Mouse (Mus musculus) limb, embryonic 10.5 days (tissue): ENCODE results near the gene Tymp. TPM values are rescaled to one million over a fixed set of nuclear protein-coding genes. Genes with fewer than 3 reads are reported as not detected.

Experiments used
- DNase-seq: peaks from one replicate; pipeline ENCODE4 v3.0.0-alpha.2; 2017; ENCODE audit warnings: low spot score
- H3K27ac ChIP-seq: fragments of 300-500 bp; sonication (generic); 2 replicates; pipeline ENCODE4 v1.5.1; 2016; ENCODE audit warnings: mild to moderate bottlenecking
- H3K27me3 ChIP-seq: fragments of 300-500 bp; sonication (generic); 2 replicates; pipeline ENCODE4 v1.6.1; 2016; ENCODE audit warnings: low read depth, mild to moderate bottlenecking; ENCODE audit not compliant: poor library complexity, severe bottlenecking
- H3K36me3 ChIP-seq: fragments of 300-500 bp; sonication (generic); 2 replicates; pipeline ENCODE4 v1.6.1; 2016; ENCODE audit warnings: mild to moderate bottlenecking, moderate library complexity
- H3K4me1 ChIP-seq: fragments of 300-500 bp; sonication (generic); 2 replicates; pipeline ENCODE4 v1.6.1; 2016
- H3K4me3 ChIP-seq: fragments of 300-500 bp; sonication (generic); 2 replicates; pipeline ENCODE4 v1.5.1; 2016; ENCODE audit warnings: mild to moderate bottlenecking, moderate library complexity
- H3K9me3 ChIP-seq: fragments of 300-500 bp; sonication (generic); replicated peaks from 2 replicates; pipeline ENCODE4 v1.6.1; 2016; ENCODE audit warnings: mild to moderate bottlenecking
- WGBS: fragments of 180-500 bp; shearing (Covaris S2); methylation state at CpG from one replicate; pipeline ENCODE4 v1.1.7; 2016; 5-methylcytosine and 5-hydroxymethylcytosine counted together
- polyA plus RNA-seq: library from polyadenylated mRNA; unstranded; fragments of >200 nt; fragmentation: Nextera tagmentation; extraction: Ambion mirVana; gene quantifications from 2 replicates; pipeline ENCODE4 v1.2.1, GENCODE M21; 2016

The Tymp gene
- polyA plus RNA-seq, 1 experiment from 2014 or later: 1.2 TPM

DNA sequence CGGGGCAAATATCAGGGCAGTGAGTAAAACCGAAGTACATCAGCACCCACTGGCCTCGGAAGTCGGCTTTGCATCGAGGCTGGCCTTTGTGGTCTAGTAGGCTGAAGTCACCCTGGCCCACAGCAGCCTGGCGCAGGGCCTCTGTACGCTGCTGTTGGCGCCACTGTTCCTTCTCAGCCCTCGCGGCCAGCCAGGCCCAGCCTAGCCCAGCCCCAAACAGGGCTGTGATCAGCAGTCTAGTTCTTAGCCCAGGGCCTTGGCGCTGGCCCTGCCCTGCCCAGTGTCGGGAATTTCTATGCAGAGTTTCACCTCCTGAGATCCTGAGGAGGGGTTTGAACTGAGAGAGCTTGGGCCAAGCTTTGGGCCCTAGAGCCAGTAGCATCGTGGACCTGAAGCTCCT lies 4.8 kb downstream of the Tymp start:
- Histone ChIP-seq H3K4me3 (no peak overlapping the region; the same call in 1 of the 2 replicates), H3K27ac (no peak overlapping the region), H3K36me3 (peaks cover 60% of the 10 kb centered on the region), H3K9me3 (no peaks in the 10 kb centered on the region), H3K27me3 (peaks cover 14% of the 10 kb centered on the region), H3K4me1 (peaks cover 34% of the 10 kb centered on the region)
- DNase-seq: no peak
- 93% methylated on average over 13 of the region's 13 CpGs for WGBS

GRCm38 (mm10) chr15:89365141-89365551 lies 11.7 kb downstream of the Tymp start:
- Histone ChIP-seq H3K4me1 (no peaks in the 10 kb centered on the region), H3K36me3 (peaks cover 100% of the 10 kb centered on the region), H3K9me3 (no peaks in the 10 kb centered on the region), H3K27ac (no peak overlapping the region), H3K27me3 (no peaks in the 10 kb centered on the region), H3K4me3 (no peak overlapping the region)
- DNase-seq: no peak
- WGBS: 93% methylated on average over 4 of the region's 4 CpGs

- H3K27ac ChIP-seq: no peak overlapping the region
- no peaks in the 10 kb centered on the region for H3K4me1 ChIP-seq
- no peak overlapping the region for H3K4me3 ChIP-seq
- no peak for DNase-seq
- WGBS: 93% methylated on average over 7 of the region's 7 CpGs
- no peaks in the 10 kb centered on the region for H3K27me3 ChIP-seq
- H3K9me3 ChIP-seq: no peaks in the 10 kb centered on the region
- peaks cover 95% of the 10 kb centered on the region for H3K36me3 ChIP-seq
These were observed 13.8 kb downstream of the Tymp start for GRCm38 (mm10) chr15:89363051-89363450.

DNA sequence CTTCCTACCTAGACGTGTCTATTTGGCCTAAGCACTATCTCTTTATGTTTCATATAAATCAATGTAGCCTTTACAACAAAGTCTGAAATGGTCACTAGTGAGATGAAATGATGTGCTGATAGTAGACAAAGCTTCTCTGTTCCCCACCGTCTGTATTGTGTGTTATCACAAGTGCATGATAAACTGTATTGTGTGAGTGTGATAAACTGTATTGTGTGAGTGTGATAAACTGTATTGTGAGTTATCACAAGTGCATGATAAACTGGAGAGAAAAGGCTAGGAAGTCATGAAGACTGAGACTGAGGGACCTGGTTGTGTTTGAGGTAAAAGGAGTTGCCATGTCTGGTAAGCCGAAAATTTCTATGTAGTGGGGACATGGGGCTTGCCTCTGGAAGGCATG lies 18.1 kb downstream of the Tymp start:
- 93% methylated on average over 3 of the region's 3 CpGs for WGBS
- H3K4me3 ChIP-seq: no peak overlapping the region
- H3K9me3 ChIP-seq: no peaks in the 10 kb centered on the region
- no peak for DNase-seq
- no peak overlapping the region for H3K27ac ChIP-seq
- H3K27me3 ChIP-seq: no peaks in the 10 kb centered on the region
- peaks cover 21% of the 10 kb centered on the region for H3K4me1 ChIP-seq
- peaks cover 64% of the 10 kb centered on the region for H3K36me3 ChIP-seq

GRCm38 (mm10) chr15:89356372-89356771 lies 20.5 kb downstream of the Tymp start:
- H3K4me1 ChIP-seq: peaks cover 23% of the 10 kb centered on the region
- H3K4me3 ChIP-seq: peak overlapping the region; percentile 76
- peak overlapping the region; percentile 93 for H3K27ac ChIP-seq
- no peaks in the 10 kb centered on the region for H3K9me3 ChIP-seq
- peak; percentile 92 for DNase-seq
- no peaks in the 10 kb centered on the region for H3K27me3 ChIP-seq
- WGBS: under 1% methylated on average over 15 of the region's 15 CpGs
- H3K36me3 ChIP-seq: peaks cover 64% of the 10 kb centered on the region

GRCm38 (mm10) chr15:89355241-89356187 lies 21.3 kb downstream of the Tymp start, which contains the start of the genes Lmf2 and Ncaph2:
TSS of gene Lmf2 (minus strand) at chr15:89355659.
TSS of gene Ncaph2 (plus strand) at chr15:89355719.
- under 1% methylated on average over 64 of the region's 64 CpGs for WGBS
- Histone ChIP-seq H3K9me3 (no peaks in the 10 kb centered on the region), H3K36me3 (peaks cover 64% of the 10 kb centered on the region)

GRCm38 (mm10) chr15:89354455-89354854 lies 22.4 kb downstream of the Tymp start:
- Histone ChIP-seq H3K27ac (peak overlapping the region; percentile 93), H3K4me1 (peaks cover 23% of the 10 kb centered on the region), H3K36me3 (peaks cover 63% of the 10 kb centered on the region), H3K9me3 (no peaks in the 10 kb centered on the region), H3K4me3 (peak overlapping the region; percentile 76), H3K27me3 (no peaks in the 10 kb centered on the region)
- DNase-seq: no peak
- 90% methylated on average over 7 of the region's 7 CpGs for WGBS

More at GRCm38 (mm10) chr15:89355241-89356187, 21.3 kb downstream of the Tymp start, which contains the start of the genes Lmf2 and Ncaph2:
- peak; percentile 99 for DNase-seq
- peak within 1 kb of the TSS; percentile 76 for H3K4me3 ChIP-seq
- H3K4me1 ChIP-seq: peaks cover 23% of the 10 kb centered on the region
- H3K27ac ChIP-seq: peak within 1 kb of the TSS; percentile 93
- H3K27me3 ChIP-seq: no peaks in the 10 kb centered on the region

- peak overlapping the region; percentile 76 for H3K4me3 ChIP-seq
- peaks cover 23% of the 10 kb centered on the region for H3K4me1 ChIP-seq
- no peak for DNase-seq
- 96% methylated on average over 16 of the region's 16 CpGs for WGBS
- H3K9me3 ChIP-seq: no peaks in the 10 kb centered on the region
- no peak overlapping the region for H3K27ac ChIP-seq
- no peaks in the 10 kb centered on the region for H3K27me3 ChIP-seq
- H3K36me3 ChIP-seq: peaks cover 57% of the 10 kb centered on the region
These were observed 23.0 kb downstream of the Tymp start for GRCm38 (mm10) chr15:89353837-89354236.

DNA sequence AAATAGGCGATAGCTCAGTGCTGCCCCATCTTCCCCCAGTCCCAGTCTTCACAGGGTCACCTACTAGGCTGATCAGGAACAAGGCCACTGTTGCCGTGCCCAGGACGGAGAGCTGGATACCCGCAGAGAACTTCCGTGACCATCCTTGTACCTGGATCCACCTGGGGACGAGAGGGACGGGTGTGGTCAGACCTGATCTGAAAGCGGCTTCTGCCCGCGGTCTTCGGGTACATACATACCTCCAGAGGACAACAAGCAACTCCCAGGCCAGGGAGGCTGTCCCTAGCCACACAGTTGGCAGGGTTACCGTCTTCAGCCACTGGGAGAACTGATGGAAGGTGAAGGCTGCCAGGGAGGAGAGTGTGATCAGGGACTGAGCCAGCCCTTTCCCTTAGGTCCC lies 24.0 kb downstream of the Tymp start:
- Histone ChIP-seq H3K9me3 (no peaks in the 10 kb centered on the region), H3K4me1 (peaks cover 23% of the 10 kb centered on the region), H3K27me3 (no peaks in the 10 kb centered on the region), H3K36me3 (peaks cover 51% of the 10 kb centered on the region), H3K27ac (no peak overlapping the region), H3K4me3 (no peak overlapping the region)
- WGBS: 98% methylated on average over 12 of the region's 12 CpGs
- no peak for DNase-seq

- 97% methylated on average over 14 of the region's 14 CpGs for WGBS
- H3K27ac ChIP-seq: no peak overlapping the region
- H3K27me3 ChIP-seq: no peaks in the 10 kb centered on the region
- peaks cover 48% of the 10 kb centered on the region for H3K36me3 ChIP-seq
- H3K4me1 ChIP-seq: peaks cover 20% of the 10 kb centered on the region
- H3K4me3 ChIP-seq: no peak overlapping the region
- DNase-seq: no peak
- no peaks in the 10 kb centered on the region for H3K9me3 ChIP-seq
These were observed 24.8 kb downstream of the Tymp start for GRCm38 (mm10) chr15:89352054-89352453.

DNA sequence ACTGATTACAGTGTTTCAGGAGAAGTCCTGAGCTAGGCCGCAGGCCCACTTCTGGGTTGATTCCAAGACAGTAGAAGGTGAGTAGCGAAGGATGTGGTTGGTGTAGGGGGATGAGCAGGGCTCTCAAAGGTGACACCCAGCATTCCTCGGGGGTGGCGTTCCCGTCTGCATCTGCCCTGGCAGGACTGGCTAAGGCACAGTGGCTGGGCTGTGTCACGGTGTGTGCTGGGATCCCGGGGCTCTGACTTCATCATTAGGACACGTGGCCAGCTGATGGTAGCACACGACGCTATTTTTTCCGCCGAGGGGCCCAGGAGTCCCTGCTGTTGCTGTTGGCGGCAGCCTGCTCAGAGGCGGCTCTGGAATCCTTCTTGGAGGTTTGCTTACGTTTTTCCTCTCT lies 25.5 kb downstream of the Tymp start:
- whole genome bisulfite sequencing: 91% methylated on average over 15 of the region's 15 CpGs
- Histone ChIP-seq H3K36me3 (peaks cover 48% of the 10 kb centered on the region), H3K9me3 (no peaks in the 10 kb centered on the region), H3K4me3 (no peak overlapping the region), H3K27ac (no peak overlapping the region), H3K27me3 (no peaks in the 10 kb centered on the region), H3K4me1 (peaks cover 17% of the 10 kb centered on the region)
- no peak for DNase-seq

GRCm38 (mm10) chr15:89350447-89350846 lies 26.4 kb downstream of the Tymp start:
- H3K27me3 ChIP-seq: no peaks in the 10 kb centered on the region
- WGBS: 90% methylated on average over 5 of the region's 5 CpGs
- no peak for DNase-seq

GRCm38 (mm10) chr15:89343325-89343724 lies 33.5 kb downstream of the Tymp start:
- WGBS: 90% methylated on average over 3 of the region's 3 CpGs
- H3K4me3 ChIP-seq: no peak overlapping the region

More at GRCm38 (mm10) chr15:89350447-89350846, 26.4 kb downstream of the Tymp start:
- Histone ChIP-seq H3K36me3 (peaks cover 48% of the 10 kb centered on the region), H3K4me1 (peaks cover 17% of the 10 kb centered on the region), H3K27ac (no peak overlapping the region), H3K4me3 (no peak overlapping the region), H3K9me3 (no peaks in the 10 kb centered on the region)

More at GRCm38 (mm10) chr15:89343325-89343724, 33.5 kb downstream of the Tymp start:
- H3K36me3 ChIP-seq: no peaks in the 10 kb centered on the region
- H3K9me3 ChIP-seq: no peaks in the 10 kb centered on the region
- H3K4me1 ChIP-seq: no peaks in the 10 kb centered on the region
- DNase-seq: no peak
- no peak overlapping the region for H3K27ac ChIP-seq
- no peaks in the 10 kb centered on the region for H3K27me3 ChIP-seq
